Mouse (Mus musculus): ENCODE data around the gene Xndc1.

Gene Xndc1

DNA sequence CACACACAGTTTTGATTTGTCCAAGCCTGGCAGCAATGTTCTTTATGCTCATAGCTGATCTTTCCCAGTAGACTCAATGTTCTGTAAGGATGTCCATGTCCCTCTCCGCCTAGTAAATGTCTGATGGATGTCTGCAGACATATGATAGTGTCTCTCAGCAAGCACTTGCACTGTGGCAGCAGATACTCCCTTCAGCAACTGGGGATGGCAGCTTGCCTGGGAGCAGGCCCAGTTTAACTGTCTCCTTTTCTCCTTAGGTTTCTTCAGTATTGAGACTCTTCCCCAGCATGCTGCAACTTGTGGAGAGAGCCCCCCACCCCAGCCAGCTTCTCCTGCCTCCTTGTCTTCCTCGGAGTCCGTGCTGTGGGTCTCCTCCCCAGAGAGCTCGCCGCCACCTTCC is 16.5 kb downstream of the Xndc1 start:
- DNase-seq (ENCODE audit: low spot score): no peak

DNA sequence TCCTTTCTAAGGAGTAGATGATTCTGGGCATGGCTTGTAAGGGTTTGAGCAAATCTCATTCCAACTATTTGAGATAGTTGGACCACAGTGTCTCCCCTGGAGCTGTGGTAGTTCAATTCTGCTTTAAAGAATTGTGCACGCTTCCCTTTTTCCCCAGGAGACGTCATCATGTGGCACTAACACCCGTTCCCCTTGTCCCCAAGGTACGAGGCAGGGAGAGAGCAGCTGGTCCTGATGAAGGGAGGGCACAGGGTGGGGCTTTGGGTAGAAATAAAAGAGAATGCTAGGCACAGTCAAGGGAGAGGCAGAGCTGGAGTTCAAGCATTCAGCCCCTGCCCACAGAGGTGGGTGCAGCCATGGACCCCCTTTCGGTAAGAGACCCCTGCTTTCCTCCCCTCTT is 17.5 kb downstream of the Xndc1 start, which contains the start of gene Trpc2:
Trpc2 (plus strand) TSS at position 301 of the 400 bp plus-strand sequence.
- DNase-seq (ENCODE audit: low spot score): no peak

DNA sequence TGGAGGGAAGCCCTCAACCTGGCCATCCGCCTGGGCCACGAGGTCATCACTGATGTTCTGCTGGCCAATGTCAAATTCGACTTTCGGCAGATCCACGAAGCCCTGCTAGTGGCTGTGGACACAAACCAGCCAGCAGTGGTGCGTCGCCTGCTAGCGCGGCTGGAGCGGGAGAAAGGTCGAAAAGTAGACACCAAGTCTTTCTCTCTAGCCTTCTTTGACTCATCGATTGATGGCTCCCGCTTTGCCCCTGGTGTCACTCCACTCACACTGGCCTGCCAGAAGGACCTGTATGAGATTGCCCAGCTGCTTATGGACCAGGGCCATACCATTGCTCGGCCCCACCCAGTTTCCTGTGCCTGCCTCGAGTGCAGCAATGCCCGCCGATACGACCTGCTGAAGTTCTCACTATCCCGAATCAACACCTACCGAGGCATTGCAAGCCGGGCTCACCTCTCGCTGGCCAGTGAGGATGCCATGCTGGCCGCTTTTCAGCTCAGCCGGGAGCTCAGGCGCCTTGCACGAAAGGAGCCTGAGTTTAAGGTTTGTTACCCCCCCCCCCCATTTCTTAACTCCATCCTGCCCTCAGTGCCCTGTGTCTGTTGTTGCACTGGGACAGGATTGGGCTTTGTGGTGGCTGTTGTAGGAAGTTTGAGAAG is 18.9 kb downstream of the Xndc1 start:
- DNase-seq (ENCODE audit: low spot score): no peak

DNA sequence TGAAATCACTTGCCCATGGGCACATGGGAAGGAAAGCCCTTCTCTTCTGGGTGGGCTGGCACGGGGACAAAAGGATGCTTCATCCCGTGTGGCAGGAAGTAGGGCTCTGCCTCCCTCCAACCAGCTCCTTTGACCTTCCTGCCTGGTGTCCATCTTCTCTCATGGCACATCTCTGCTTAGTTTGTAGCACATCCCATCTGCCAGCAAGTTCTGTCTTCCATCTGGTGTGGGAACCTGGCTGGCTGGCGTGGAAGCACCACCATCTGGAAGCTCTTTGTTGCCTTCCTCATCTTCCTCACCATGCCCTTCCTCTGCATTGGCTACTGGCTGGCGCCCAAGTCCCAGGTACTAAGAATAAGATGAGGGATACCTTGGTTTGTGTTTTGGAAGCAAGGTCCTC is 22.0 kb downstream of the Xndc1 start:
- DNase-seq (ENCODE audit: low spot score): no peak

DNA sequence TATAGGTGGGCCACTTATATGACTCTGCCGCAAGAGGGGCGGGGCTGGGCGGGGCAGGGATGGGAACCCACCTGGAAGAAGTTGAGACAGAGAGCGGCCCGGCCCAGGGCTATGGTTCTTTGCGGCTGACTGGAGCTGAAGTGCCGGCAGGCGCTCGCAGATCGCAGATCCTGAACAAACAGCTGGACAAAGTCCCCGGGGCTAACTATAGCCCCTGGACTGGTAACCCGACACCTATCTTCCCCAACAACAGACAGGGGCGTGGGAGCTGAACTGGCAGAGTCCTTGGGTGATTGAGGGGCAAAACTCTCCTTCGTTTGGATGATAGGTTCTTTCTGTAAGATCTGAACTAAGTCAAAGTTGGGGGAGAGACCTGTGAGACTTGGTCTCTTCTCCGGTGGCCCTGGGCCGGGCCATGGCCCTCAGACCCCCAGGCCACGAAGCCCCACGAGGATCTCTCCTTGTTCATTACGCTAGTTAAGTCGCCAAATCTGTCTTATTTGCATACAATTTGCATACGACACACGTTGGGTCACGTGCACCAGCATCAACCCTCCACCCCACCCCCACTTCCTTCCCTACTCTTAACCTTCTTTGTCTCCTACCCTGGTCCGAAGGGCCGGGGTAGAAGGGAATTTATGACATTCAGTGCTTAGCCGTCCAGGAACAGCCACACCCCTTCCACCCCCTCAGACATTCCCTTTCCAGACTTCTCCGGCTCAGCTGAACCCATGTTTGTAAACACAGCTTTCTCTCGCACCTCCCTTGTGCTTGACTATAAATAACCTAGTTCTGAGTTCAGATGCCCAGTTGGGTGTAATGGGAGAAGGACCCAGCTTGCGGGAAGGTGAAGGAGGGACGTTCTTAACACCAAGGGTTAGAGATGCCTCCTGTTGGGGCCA is 34.7 kb downstream of the Xndc1 start:
- peak; percentile 34 for DNase-seq (ENCODE audit: low spot score)

DNA sequence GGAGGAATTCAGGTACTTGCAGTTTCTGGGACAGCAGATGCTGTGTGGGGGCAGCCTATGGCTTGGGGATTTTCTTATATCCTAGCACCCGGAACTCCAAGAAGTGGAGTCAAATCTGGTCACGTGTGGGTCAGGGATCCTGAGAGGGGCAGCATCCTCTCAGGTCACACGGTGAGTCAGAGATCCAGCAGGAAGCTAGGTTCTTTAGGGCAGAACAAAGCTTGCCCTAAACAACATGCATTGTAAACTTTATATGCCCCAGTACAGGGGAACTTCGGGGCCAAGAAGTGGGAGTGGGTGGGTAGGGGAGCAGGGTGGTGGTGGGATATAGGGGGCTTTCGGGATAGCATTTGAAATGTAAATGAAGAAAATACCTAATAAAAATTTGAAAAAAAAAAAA is 35.6 kb downstream of the Xndc1 start:
- DNase-seq (ENCODE audit: low spot score): no peak

DNA sequence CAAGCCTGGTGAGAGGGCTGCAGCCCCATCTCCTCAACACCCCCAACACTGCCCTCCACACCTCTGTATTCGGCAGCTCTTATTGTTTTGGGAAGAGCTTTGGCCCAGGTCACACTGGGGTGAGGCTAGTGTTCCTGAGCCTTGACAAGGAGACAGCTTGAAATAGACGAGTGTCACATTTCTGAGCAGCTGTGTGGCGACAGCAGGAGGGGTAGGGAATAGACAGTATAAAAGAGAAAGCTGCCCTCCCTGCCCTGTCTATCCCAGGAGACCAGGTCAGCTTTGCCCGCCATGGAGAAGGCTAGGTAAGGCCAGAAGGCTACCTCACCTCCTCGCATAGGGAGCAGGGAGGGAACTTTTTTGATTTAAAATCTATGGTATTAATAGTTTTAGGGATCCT is 36.2 kb downstream of the Xndc1 start, which contains the start of gene Art1:
Art1 (plus strand) TSS at position 257 of the 400 bp plus-strand sequence.
- DNase-seq (ENCODE audit: low spot score): no peak

DNA sequence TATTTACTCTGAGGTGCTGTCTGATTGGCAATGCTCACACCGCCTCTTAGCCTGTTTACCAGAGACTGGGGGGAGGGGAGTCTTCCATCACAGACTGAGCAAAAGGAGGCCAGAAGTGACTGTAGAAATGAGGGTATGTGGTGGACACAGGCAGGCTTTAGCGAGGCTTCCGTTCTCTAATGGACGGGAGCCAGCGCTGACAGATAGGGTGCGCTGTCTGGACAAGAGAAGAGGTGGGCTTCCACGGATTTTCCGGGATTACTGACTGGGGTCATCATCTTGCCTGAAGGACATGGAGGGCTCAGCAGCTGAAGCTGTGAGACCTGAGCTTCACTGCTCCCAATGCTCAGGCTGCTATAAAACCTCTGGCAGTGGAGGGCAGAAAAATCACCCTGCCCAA is 36.9 kb downstream of the Xndc1 start:
- DNase-seq (ENCODE audit: low spot score): no peak

DNA sequence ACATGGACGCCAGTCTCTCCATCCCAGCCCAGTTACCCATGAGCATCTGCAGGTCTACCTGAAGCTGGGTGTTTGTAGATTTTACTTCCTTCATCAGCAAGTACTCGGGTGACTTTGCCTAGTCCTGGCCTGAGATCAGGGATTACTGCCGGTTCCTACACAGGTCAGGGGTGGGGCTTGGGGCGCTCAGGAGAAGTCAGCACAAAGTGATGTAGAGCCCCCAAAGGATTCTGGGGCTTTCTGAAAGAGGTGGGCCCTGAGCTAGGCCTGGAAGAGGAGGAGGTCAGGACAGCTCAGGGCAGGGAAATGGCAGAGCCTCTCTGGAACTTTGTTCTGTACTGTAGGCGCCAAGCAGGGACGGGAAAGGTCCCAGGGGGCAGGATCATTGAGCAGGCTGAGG is 37.4 kb downstream of the Xndc1 start:
- no peak for DNase-seq (ENCODE audit: low spot score)

DNA sequence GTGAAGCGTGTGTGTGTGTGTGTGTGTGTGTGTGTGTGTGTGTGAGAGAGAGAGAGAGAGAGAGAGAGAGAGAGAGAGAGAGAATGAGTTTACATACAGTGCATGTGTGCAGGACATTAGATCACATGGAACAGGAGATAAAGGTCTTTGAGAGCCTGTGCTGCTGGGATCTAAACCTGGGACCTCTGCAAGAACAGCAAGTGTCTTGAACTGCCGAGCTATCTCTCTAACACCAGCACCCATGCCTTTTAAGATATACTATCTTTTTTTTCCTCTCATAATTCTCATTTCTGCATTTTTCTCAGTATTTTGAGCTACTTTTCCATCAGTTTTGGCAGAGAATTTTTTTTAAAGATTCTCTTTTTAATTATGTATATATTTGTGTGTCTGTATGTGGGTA is 38.2 kb downstream of the Xndc1 start:
- DNase-seq (ENCODE audit: low spot score): no peak

DNA sequence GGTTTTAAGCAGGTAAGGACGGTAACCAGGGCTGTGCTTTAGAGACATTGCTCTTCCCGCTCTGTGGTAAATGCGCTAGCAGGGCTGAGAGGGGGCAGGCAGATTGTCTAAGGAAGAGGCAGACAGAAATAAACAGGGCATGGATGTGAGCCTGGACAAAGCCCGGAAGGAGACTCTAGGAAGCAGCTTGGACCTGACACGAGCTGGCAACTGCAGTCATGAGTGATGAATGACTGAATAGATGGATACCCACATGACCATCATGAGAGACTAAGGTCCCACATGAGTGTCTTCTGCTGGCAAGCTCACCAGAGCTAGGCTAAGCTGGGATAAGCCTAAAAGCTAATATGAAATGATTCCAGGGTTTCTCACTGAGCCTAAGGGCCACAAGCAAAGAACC is 38.8 kb downstream of the Xndc1 start:
- no peak for DNase-seq (ENCODE audit: low spot score)

DNA sequence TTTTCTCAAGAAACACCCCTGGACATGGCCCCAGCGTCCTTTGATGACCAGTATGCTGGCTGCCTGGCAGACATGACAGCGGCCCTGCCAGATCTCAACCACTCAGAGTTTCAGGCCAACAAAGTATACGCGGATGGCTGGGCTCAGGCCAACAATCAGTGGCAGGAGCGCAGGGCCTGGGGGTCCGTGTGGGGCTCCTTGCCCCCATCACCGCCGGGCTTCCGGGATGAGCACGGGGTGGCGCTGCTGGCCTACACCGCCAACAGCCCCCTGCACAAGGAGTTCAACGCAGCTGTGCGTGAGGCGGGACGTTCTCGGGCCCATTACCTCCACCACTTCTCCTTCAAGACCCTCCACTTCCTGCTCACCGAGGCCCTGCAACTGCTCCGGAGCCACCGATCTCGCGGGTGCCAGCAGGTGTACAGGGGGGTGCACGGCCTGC is 41.4 kb downstream of the Xndc1 start:
- DNase-seq (ENCODE audit: low spot score): no peak

DNA sequence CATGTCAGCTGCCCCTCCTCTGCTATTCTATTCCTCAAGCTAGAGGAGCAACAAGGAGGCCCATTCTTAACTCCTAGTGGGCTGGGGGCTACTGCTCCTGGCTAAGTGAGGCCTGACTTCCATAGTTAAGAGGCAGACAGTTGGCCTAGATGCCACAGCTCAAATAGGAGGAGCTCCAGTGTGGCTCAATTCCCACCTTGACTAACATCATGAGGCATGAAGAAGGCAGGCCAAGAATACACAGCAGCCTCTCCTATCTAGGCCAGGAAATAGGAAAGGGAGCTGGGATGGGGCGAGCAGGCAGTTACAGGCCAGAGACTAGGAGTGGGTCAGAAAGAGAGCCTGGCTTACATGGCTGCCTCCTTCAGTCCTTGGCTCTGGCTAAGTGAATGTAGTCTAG is 42.9 kb downstream of the Xndc1 start:
- no peak for DNase-seq (ENCODE audit: low spot score)

DNA sequence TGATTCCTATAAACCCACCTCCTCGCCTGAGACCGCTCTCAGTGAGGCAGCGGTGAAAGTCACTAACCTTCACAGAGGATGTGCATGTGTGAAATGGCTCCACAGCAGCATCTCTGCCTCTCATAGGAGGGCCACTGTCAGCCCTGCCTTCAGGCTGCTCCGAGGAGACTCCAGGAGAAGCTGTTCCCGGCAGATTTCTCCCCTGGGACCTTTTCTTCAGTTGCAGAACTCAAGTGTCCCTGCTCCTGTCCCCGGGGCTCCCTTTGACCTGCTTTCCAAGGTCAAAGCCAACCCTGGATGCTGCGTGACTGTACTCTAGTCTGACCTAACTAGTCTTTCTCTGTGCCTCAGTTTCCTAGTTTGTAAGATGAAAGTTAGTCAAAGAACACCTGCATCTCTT is 43.9 kb downstream of the Xndc1 start, which contains the start of gene Art5:
Art5 (minus strand) TSS at position 319 of the 400 bp plus-strand sequence.
- DNase-seq (ENCODE audit: low spot score): no peak

DNA sequence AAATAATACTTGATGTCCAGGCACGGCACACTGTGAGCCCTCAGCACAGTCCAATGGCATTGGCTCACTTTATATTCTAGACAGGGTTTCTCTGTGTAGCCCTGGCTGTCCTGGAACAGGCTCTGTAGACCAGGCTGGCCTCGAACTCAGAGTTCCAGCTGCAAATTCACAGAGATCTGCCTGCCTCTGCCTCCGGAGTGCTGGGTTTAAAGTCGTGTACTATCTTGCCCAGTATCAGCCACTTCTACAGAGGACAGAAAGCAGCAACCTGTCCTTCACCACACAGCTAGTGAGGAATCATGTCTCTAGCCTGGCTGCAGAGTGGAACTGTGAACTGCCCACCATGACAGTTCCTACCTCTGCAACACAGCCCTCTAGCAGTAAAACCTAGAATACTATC is 44.4 kb downstream of the Xndc1 start:
- DNase-seq (ENCODE audit: low spot score): no peak

DNA sequence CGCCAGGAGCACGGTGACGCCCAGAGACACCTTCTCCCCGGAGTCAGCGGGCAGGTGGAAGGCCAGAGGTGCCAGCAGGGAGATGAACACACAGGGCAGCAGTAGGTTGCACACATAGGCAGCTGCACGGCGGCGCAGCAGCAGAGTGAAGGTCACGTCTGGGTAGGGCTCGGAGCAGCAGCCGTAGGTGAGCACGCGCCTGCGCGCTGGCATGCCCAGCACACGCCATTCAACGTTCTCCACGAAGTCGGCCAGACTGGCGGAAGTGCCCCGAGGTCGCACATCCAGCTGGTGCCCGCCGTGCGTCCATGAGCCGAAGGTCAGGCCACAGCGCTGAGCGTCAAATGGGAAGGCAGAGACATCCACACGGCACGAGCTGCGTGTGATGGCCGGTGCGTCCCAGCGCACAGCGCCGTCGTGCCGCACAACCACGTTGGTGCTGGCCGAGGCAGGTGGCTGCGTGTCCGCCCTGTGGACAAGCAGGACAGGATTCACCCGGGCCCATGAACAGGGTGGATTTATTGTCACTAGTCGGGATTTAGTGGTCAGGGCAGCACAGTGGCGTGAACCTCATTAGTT is 47.9 kb downstream of the Xndc1 start:
- no peak for DNase-seq (ENCODE audit: low spot score)

DNA sequence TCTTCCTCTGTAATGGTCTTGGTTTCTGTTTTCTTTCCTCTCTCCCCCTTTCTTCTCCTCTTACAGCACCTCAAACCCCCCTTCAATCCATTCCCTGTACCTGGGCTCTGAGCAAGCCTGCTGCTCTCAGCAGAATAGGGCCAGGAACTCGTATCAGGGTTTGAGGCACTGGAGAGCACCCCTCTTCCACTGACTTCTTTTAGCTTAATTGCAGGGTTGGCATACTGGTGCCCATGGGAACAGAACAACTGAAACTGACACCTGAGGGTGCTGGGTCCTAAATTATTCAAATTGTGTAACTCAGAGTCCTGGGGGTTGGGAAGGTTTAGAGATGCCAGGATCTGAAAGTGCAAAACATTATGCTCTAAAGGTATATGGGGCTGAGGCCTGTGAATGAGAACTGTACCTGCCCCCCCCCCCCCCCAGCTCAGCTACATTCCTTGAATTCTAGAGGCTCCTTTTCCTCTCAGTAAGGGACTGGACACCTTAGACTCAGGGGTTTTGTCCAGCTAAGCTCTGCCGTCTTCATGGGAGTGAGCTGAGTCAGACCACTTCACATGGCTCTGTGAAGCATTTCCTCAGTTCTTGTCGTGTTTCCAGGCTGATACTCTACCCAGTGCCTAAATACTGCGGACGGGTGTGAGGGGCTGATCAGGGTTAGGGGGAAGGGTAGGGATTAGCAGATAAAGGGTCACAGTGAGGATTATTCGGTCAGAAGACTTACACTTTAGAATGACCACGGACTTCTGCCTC is 51.4 kb downstream of the Xndc1 start, which contains the start of gene Chrna10:
Chrna10 (minus strand) TSS at position 250 of the 753 bp plus-strand sequence.
- no peak for DNase-seq (ENCODE audit: low spot score)

DNA sequence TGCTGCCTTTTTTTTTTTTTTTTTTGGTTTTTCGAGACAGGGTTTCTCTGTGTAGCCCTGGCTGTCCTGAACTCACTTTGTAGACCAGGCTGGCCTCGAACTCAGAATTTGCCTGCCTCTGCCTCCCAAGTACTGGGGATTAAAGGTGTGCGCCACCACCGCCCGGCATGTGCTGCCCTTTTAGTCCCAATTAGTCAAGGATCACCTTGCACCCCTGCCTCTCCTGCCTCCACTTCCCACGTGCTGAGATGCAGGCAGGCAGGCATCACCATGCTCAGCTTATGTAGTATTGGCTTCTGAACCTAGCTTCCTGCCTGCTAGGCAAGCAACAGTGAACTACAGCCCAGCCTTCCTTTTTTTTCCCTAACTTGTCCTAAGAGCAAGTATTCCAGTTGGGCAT is 52.1 kb downstream of the Xndc1 start:
- DNase-seq (ENCODE audit: low spot score): no peak

DNA sequence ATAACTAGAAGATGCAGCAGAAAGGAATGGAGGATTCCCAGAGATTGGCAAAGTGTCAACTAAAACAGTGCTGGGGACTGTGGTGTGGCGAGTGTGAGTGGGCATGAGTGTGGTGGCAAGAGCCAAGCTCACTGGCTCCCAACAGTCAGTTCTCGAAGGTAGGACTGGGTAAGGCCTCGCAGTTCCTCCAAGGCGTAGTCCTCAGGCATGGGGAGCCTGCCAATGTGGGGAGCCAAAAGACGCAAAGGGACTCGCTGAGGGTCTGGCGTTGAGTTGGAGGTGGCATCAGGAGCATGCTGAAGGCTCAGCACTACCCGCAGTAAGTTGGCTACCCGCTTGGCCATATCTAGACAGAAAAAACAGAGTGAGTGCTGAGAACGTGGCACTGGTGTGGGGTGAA is 55.0 kb downstream of the Xndc1 start:
- no peak for DNase-seq (ENCODE audit: low spot score)

DNA sequence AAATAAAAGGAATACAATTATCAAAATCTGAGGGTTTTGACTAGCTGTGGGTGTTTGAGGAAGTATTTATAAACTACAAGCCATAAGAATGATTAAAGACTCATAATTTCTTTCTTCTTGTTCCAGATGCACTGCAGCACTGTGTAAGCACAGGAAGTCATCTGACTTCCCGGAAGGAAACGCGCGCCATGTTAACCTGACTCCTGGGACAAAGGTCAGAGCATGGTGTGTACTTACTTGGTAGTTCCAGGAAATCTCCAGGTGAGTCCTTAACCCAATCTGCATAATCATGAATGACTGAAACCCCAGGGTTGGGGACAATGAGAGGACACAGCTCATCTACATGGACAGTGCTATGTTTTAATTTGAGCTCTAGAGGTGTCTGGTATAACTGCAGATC is 67.1 kb downstream of the Xndc1 start:
- no peak for DNase-seq (ENCODE audit: low spot score)

All from MN1 (cell line).